Mouse (Mus musculus) brain, embryonic 14.5 days (tissue): ENCODE results near the gene Cdc42bpg.

Experiments used
- CTCF ChIP-seq: fragments of 200-500 bp; IDR thresholded peaks from 2 replicates; pipeline ENCODE4 v1.5.1; 2012; ENCODE audit warnings: inconsistent platforms, mild to moderate bottlenecking, moderate library complexity, borderline replicate concordance; ENCODE audit not compliant: insufficient read depth, insufficient read length; ENCODE audit errors: extremely low read depth
- POLR2A ChIP-seq: fragments of 200-500 bp; IDR thresholded peaks from 2 replicates; pipeline ENCODE4 v1.6.1; 2012; ENCODE audit warnings: mild to moderate bottlenecking, inconsistent platforms, borderline replicate concordance; ENCODE audit not compliant: poor library complexity, insufficient read depth, insufficient read length, severe bottlenecking; ENCODE audit errors: extremely low read depth

GRCm38 (mm10) chr19:6347615-6348014 lies 41.4 kb downstream of the Cdc42bpg start:
- TF ChIP-seq POLR2A (no peak), CTCF (no peak)
